Mouse (Mus musculus) gastrocnemius, postnatal 36 days (tissue): ENCODE results near the gene Opcml. TPM values are rescaled to one million over a fixed set of nuclear protein-coding genes. Genes with fewer than 3 reads are reported as not detected.

Experiments used
- DNase-seq, 2 experiments: peaks; one replicate each; pipeline ENCODE4 v3.0.0; 2022
- intact Hi-C: fragments of 180-260 bp; cut with DNase I; formaldehyde crosslinking; loops from one replicate; pipeline ENCODE4 v1.15.1; 2025
- total RNA-seq, 2 experiments: library from RNA; stranded (reverse); gene quantifications; 2 replicates each; pipeline ENCODE4 v1.2.3; 2021

Gene Opcml
- total RNA-seq, 2 experiments from 2014 or later = 1.0 to 1.5 TPM

GRCm38 (mm10) chr9:28303659-28304058 is 513.1 kb downstream of the Opcml start:
- intact Hi-C loops = no loop called here
- DNase-seq = no peak

GRCm38 (mm10) chr9:28306364-28307121 is 516.0 kb downstream of the Opcml start:
- intact Hi-C loops = no loop called here
- no peak for DNase-seq

DNA sequence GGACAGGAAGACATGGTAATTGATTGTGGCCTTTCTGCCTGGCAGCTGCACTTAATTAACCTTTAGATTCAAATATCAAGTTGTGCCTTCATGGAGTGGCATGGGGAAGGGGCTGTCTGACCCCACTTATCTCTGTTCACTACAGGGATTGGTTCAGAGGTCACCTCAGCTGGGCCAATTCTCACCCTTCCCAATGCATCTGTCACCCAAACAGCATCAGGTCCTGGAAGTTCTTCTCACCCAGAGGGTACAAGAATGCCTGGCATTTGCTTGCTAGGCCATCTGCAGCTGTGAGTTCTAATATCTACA is 516.5 kb downstream of the Opcml start:
- intact Hi-C loops = no loop called here
- DNase-seq = no peak

GRCm38 (mm10) chr9:28307481-28308050 is 517.0 kb downstream of the Opcml start:
- no peak for DNase-seq
- intact Hi-C loops = no loop called here

- intact Hi-C loops = no loop called here
- no peak for DNase-seq
Observed at GRCm38 (mm10) chr9:28317881-28318280, 527.3 kb downstream of the Opcml start.

DNA sequence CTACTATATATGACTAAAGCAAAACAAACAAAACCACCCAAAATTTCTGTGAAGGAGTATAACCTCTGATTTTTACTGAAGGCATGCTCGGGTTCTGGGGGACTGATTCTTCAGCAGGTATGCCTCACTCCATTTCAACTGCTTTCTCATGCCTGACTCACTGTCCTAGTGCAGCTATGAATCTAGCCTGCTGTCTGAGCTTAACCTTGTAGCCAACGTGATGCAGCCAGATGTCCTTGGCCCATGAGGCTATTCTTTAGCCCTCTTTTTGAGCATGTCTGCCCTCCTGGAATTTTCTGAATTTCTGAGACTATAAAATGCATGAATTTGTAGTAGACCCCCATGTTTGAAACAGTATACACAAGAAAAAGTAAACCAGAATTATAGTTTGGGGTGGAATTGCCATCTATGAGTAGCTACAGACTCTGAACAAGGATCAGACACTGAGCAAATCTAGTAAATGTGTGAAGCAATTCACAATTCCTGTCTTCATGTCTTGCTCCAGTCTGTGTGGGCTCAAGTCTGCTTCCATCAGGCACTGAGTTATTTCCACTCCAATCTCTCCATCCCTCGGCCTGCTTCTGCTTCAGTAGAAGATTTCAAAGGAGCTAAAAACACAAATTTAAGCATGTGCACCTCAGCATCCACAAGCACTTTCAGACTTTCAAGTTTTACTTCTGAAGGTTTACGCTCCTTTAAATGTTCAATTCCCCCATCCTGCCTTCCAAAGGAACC is 528.6 kb downstream of the Opcml start:
- DNase-seq = no peak
- intact Hi-C loops = no loop called here

DNA sequence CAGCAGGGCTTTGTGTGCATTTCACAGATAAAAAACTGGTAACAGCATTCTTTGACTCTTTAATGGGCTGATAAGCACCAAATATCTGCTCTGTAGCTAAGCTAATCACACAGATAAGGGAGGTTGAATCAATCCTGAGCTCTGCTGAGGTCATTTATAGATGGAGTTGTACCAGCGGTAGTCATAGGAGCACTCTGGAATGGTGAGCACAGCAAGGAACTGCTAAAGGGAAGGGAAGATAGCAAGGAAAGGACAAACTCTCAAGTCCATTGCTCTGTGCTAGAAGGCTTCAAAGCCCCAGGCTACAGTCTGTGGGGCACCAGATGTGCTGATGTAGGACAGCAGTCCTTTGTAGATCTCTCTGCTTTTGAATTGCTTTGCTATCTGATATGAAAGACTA is 529.2 kb downstream of the Opcml start:
- no peak for DNase-seq
- intact Hi-C loops = no loop called here

DNA sequence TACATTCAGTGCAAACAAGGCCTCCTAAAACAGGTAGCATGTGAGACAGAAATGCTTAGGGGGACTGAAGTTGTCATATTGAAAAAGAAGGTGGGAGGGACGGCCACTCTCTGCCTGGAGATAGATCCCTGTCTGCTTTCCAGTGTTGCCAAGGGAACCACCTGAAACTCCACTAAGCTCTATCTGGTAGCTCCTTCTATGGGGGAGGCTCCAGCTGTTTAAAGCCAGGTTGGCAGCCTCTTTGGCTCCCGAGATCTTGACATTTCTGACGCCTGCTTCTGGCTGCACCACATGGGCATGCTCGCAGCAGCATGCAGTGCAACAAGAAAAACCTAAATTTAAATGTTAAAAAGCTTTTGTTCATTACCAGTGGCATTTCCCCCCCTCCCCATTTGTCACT is 537.4 kb downstream of the Opcml start:
- DNase-seq = no peak
- intact Hi-C loops = no loop called here

DNA sequence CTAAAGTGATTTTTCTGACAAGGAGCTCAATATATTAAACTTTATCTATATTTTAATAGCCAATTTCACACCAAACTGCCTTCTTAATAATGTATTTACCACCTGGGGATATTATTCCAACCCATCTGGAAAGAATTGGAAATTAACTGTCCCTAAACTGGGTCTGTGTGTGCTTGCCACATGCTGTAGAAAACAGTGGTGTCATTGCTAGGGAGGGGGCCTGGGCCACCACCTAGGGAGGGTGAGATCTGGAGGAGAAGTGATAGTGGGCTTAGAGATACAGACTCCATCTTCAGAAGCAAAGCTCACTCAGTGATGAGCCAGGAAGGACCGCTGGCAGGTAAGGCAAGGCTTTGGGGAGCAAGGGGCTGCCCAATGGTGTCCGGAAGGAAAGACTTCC is 537.9 kb downstream of the Opcml start:
- DNase-seq = no peak
- intact Hi-C loops = no loop called here

GRCm38 (mm10) chr9:28329477-28329876 is 538.9 kb downstream of the Opcml start:
- intact Hi-C loops = no loop called here
- no peak for DNase-seq

- intact Hi-C loops = no loop called here
- DNase-seq = no peak
Observed at GRCm38 (mm10) chr9:28336511-28337208, 546.1 kb downstream of the Opcml start.

DNA sequence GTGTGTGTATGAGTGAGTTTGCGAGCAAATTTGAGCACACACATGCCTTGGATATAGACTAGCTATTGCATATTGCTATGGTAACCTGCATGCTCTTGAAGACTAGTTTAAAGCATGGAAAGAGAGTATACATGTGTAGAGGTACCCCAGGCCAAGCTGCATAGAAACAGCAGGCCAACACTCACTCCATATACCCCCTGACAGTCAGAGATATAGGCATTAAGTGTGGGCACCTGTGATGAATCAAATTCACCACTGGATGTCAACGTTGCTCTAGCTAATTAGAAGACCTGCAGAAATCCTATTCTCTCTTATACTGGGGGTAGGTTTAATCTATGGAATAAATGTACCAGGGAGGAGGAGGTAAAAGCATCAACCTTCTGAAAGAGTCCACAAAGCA is 547.3 kb downstream of the Opcml start:
- DNase-seq = no peak
- intact Hi-C loops = no loop called here

DNA sequence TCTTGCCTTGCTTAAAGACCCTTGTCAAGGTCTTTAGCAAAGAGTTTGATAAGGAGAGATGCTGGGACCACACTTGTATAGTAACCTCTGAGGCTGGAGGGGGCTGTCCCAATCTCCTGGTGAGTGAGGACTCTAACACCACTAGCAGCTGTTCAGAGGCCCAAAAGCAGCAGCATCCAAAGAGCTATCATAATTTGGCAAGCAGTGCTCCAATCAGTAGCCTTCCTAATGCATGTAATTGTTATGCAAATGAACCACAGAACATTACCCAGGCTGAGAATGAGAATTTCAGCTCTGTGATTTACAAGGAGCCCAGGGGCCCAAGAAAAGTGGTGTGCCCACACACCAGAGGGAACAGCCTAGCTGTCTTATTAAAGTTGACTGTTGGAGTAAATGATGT is 564.4 kb downstream of the Opcml start:
- intact Hi-C loops = no loop called here
- DNase-seq = no peak

DNA sequence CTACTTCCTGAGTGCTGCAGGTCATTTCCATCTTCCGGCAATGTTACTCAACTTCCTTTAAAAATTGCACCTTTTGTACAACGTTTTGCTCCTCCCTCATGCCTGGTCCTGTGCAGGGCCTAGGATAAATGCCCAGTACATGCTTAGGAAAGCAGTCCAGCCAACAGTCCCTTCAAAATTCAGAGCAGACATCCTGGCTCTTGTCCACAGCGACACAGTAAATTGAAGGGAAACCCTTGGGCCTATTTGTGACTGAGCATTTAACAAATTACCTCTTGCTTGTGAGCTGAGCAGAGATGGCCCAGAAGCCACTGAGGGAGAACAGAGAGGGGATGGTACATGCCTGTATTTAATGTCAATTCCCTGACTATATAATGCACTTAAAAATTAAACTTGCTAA is 567.4 kb downstream of the Opcml start:
- intact Hi-C loops = no loop called here
- DNase-seq = no peak

DNA sequence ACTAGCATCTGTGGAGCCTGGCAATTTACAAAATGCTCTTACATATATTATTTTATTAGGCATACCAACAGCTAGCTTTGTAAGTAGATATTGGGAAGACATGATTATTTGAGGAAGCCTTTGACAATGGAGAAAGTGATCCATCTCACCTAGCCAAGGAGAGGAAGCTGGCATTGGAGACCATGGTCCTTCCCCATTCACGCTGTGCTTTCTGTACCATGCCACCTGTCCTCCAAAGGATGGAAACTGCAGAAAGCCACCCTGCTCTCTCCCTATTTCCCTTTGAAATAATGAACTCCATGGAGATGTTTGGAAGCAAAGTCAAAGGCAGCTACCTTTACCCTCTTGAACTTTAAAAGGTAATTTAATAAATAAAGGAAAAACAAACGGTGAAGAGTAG is 570.1 kb downstream of the Opcml start:
- DNase-seq = no peak
- intact Hi-C loops = no loop called here

GRCm38 (mm10) chr9:28364473-28365159 is 574.0 kb downstream of the Opcml start:
- intact Hi-C loops = no loop called here

DNA sequence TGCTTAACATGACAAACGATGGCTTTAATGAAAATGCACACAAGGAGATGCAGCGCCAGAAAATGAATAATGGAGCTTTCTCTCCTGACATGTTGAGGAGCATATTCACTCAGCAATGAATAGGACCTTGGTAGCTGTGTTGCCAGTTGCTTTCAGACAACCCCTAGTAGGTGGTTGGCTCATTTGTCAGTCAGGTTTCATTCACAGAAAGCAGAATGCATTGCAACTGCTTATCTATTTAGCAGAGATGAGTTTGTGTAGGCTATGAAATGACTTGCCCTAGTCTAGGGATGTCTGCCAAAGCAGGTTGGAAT is 574.5 kb downstream of the Opcml start:
- intact Hi-C loops = no loop called here

More at GRCm38 (mm10) chr9:28364473-28365159, 574.0 kb downstream of the Opcml start:
- DNase-seq = no peak

GRCm38 (mm10) chr9:28386527-28387175 is 596.1 kb downstream of the Opcml start:
- DNase-seq = no peak
- intact Hi-C loops = no loop called here

More for the DNA sequence above, 574.5 kb downstream of the Opcml start:
- DNase-seq = no peak

DNA sequence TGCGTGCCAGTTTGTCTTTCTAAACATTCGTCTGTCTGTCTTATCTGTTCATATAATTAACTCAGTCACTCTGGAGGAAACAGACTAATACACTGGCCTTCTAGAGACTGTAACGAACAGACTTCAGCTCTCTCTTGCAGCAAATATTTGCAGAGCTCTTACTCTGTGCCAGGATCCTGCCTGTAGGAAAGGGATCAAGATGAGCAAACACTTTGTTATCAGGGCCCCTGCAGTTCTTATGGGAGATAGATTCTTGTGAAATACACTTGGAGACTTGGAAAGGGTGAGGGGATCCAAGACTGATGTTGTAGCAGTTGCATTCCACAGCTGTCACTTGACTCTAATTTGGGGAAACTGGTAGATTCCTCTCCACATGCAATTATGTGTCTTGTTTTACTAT is 604.6 kb downstream of the Opcml start:
- intact Hi-C loops = no loop called here

DNA sequence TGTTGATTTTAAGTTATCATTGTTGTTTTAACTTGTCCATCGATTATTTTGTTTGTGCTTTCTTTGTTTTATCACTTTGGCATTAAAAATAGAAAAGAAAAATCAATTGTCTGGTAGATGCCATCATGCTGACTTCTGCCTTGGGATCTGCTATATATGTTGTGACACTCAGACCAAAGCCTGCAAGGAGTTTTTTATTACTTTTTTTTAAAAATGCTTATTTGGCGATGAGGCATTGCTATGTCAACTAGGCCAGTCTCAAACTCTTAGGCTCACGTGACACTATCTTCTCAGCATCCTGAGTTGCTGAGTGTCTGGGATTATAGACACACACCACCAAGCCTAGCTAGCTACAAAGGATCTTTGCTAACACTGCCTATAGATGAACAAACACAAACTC is 605.1 kb downstream of the Opcml start:
- intact Hi-C loops = no loop called here
- DNase-seq = no peak

More for the DNA sequence above, 604.6 kb downstream of the Opcml start:
- no peak for DNase-seq
